13 mouse cellular contexts compared by ENCODE assay signal in genomic region chr9:57938225-57939055, GRCm38 (mm10). TPM values are rescaled to one million over a fixed set of nuclear protein-coding genes. Genes with fewer than 3 reads are reported as not detected.
DNase-seq lines count a peak whose midpoint lies in the region; ATAC-seq and TF ChIP-seq lines count a peak whose summit lies in the region.
"Had no signal": no experiment of that assay in that cellular context is flagged by ENCODE, and none has a peak within 500 bp of the region (broad histone marks: within the 10 kb centered on the region; RNA-seq: fewer than 3 reads in every experiment).

No protein-coding gene starts in this region.

- H3K27ac ChIP-seq in left cerebral cortex, adult 2 months, result peak overlapping the region; percentile 93
- H3K27ac ChIP-seq: heart, embryonic 10.5 days; limb, embryonic 12.5 days; stomach, embryonic 15.5 days had no signal

- TF ChIP-seq CTCF in left cerebral cortex, adult 2 months (IDR thresholded peaks at IDR 0.05), result no peak

- intact Hi-C loops in left cerebral cortex, adult 2 months (cut with DNase I), result loop anchor here (1.0 to 10.0 kb wide), 3 partner anchors 60 to 266 kb away; partner anchors contain the start of genes Clk3, Islr and Islr2

- no peak for DNase-seq in left cerebral cortex, adult 2 months (ENCODE audit: extremely low spot score in 1 of 2, low spot score in 2 of 2)
- no peak for DNase-seq in left cerebral cortex, adult 9 months (ENCODE audit: low spot score in 2 of 2)
- DNase-seq in thymus, postnatal 14 days, result peak; percentile 10
- DNase-seq in thymus, adult 18-20 months, result no peak
- peak; percentile 72 for DNase-seq in cerebellum, adult 9-11 months
- DNase-seq in kidney, adult 18-20 months, result no peak
- DNase-seq: adrenal gland, postnatal 36 days; lung, embryonic 14.5 days had no signal

- ATAC-seq in monocyte, adult 5-6 weeks (replicated peaks; ENCODE audit: insufficient number of reproducible peaks, low FRiP score, low TSS enrichment, poor library complexity, severe bottlenecking), result no peak
- ATAC-seq: inflammation-experienced regulatory T-cells, adult 6 months had no signal

- peak overlapping the region; percentile 65 for H3K4me3 ChIP-seq in left cerebral cortex, adult 2 months
- H3K4me3 ChIP-seq: heart, embryonic 10.5 days; stomach, embryonic 15.5 days had no signal

RNA-seq across cellular contexts. Expression of gene Sema7a, which starts 1.5 kb away (rescaled TPM):
- total RNA-seq in left cerebral cortex, adult 2 months (2021), result 100 to 1,000 TPM; 151 to 160 TPM
- total RNA-seq in monocyte, adult 5-6 weeks (2017), result 0.49 to 16.6 TPM (median 13.2 TPM) in 3 replicates

RNA-seq across cellular contexts. Expression of gene Ubl7, which starts 27.7 kb away (rescaled TPM):
- 100 to 1,000 TPM; 101 to 109 TPM for total RNA-seq in left cerebral cortex, adult 2 months (2021)
- 10.9 to 35.9 TPM (median 17.3 TPM) in 3 replicates for total RNA-seq in monocyte, adult 5-6 weeks (2017)

Comparison
In these comparisons a context has a peak if more than half of its experiments do, and no peak if none do; other contexts are left out.
1. DNase-seq: peak in thymus, postnatal 14 days (single experiment) and cerebellum, adult 9-11 months (single experiment); none in left cerebral cortex, adult 2 months (0 of 2), left cerebral cortex, adult 9 months (0 of 2), thymus, adult 18-20 months (0 of 2) and kidney, adult 18-20 months (single experiment).